Mouse (Mus musculus): Measurements from ENCODE around the gene Mertk. TPM values are rescaled to one million over a fixed set of nuclear protein-coding genes. Genes with fewer than 3 reads are reported as not detected.

The Mertk gene
- polyA plus RNA-seq, 1 experiment from 2014 or later: 4.9 TPM

- H3K4me3 ChIP-seq (ENCODE audit: control insufficient read depth in 1 of 2, insufficient read depth in 1 of 2, low read depth in 1 of 2, low read length in 2 of 2): no peak overlapping the region
- ATAC-seq (ENCODE audit: insufficient number of reproducible peaks, insufficient read depth, low FRiP score, low read depth): no peak
- no peaks in the 10 kb centered on the region for H3K9me3 ChIP-seq (ENCODE audit: control insufficient read depth, low read length)
- no peak overlapping the region for H3K27ac ChIP-seq (replicated peaks in 1 of 2; ENCODE audit: control insufficient read depth in 1 of 2, insufficient read depth in 1 of 2, low read depth in 2 of 2, low read length in 2 of 2)
- no peaks in the 10 kb centered on the region for H3K4me1 ChIP-seq (ENCODE audit: control insufficient read depth in 2 of 2, insufficient read depth in 2 of 2, low read length in 2 of 2)
- whole genome bisulfite sequencing: 87% methylated on average over 7 of the region's 7 CpGs
- no peak overlapping the region for H3K9ac ChIP-seq (ENCODE audit: low read length)
- H3K36me3 ChIP-seq (ENCODE audit: control insufficient read depth, insufficient read depth, low read length): peaks cover 22% of the 10 kb centered on the region
- no peaks in the 10 kb centered on the region for H3K27me3 ChIP-seq (ENCODE audit: control insufficient read depth, insufficient read depth, low read length)
- H3K4me2 ChIP-seq (ENCODE audit: low read length): no peak overlapping the region
Observed at GRCm38 (mm10) chr2:128784814-128785213, 86.1 kb downstream of the Mertk start.

GRCm38 (mm10) chr2:128786341-128786740 is 87.6 kb downstream of the Mertk start:
- Histone ChIP-seq H3K36me3 (ENCODE audit: control insufficient read depth, insufficient read depth, low read length) (peaks cover 17% of the 10 kb centered on the region), H3K4me1 (ENCODE audit: control insufficient read depth in 2 of 2, insufficient read depth in 2 of 2, low read length in 2 of 2) (peaks cover 5 to 13% of the 10 kb centered on the region in 2 experiments), H3K4me3 (ENCODE audit: control insufficient read depth in 1 of 2, insufficient read depth in 1 of 2, low read depth in 1 of 2, low read length in 2 of 2) (no peak overlapping the region), H3K27ac (replicated peaks in 1 of 2; ENCODE audit: control insufficient read depth in 1 of 2, insufficient read depth in 1 of 2, low read depth in 2 of 2, low read length in 2 of 2) (no peak overlapping the region), H3K9ac (ENCODE audit: low read length) (no peak overlapping the region), H3K4me2 (ENCODE audit: low read length) (no peak overlapping the region), H3K27me3 (ENCODE audit: control insufficient read depth, insufficient read depth, low read length) (no peaks in the 10 kb centered on the region), H3K9me3 (ENCODE audit: control insufficient read depth, low read length) (no peaks in the 10 kb centered on the region)
- no peak for ATAC-seq (ENCODE audit: insufficient number of reproducible peaks, insufficient read depth, low FRiP score, low read depth)
- 64% methylated on average over 5 of the region's 5 CpGs for WGBS

- Histone ChIP-seq H3K9ac (ENCODE audit: low read length) (no peak overlapping the region), H3K4me1 (ENCODE audit: control insufficient read depth in 2 of 2, insufficient read depth in 2 of 2, low read length in 2 of 2) (peaks cover 5 to 13% of the 10 kb centered on the region in 2 experiments), H3K4me3 (ENCODE audit: control insufficient read depth in 1 of 2, insufficient read depth in 1 of 2, low read depth in 1 of 2, low read length in 2 of 2) (no peak overlapping the region), H3K4me2 (ENCODE audit: low read length) (no peak overlapping the region), H3K9me3 (ENCODE audit: control insufficient read depth, low read length) (no peaks in the 10 kb centered on the region), H3K36me3 (ENCODE audit: control insufficient read depth, insufficient read depth, low read length) (peaks cover 17% of the 10 kb centered on the region), H3K27me3 (ENCODE audit: control insufficient read depth, insufficient read depth, low read length) (no peaks in the 10 kb centered on the region), H3K27ac (replicated peaks in 1 of 2; ENCODE audit: control insufficient read depth in 1 of 2, insufficient read depth in 1 of 2, low read depth in 2 of 2, low read length in 2 of 2) (no peak overlapping the region)
- no peak for ATAC-seq (ENCODE audit: insufficient number of reproducible peaks, insufficient read depth, low FRiP score, low read depth)
- WGBS: 61% methylated on average over 1 of the region's 1 CpGs
Observed at GRCm38 (mm10) chr2:128786795-128787194, 88.0 kb downstream of the Mertk start.

GRCm38 (mm10) chr2:128787805-128788204 is 89.0 kb downstream of the Mertk start:
- H3K9me3 ChIP-seq (ENCODE audit: control insufficient read depth, low read length): no peaks in the 10 kb centered on the region
- 85% methylated on average over 3 of the region's 3 CpGs for WGBS
- peaks cover 5 to 13% of the 10 kb centered on the region in 2 experiments for H3K4me1 ChIP-seq (ENCODE audit: control insufficient read depth in 2 of 2, insufficient read depth in 2 of 2, low read length in 2 of 2)
- no peak overlapping the region for H3K4me3 ChIP-seq (ENCODE audit: control insufficient read depth in 1 of 2, insufficient read depth in 1 of 2, low read depth in 1 of 2, low read length in 2 of 2)
- H3K27ac ChIP-seq (replicated peaks in 1 of 2; ENCODE audit: control insufficient read depth in 1 of 2, insufficient read depth in 1 of 2, low read depth in 2 of 2, low read length in 2 of 2): no peak overlapping the region
- no peak for ATAC-seq (ENCODE audit: insufficient number of reproducible peaks, insufficient read depth, low FRiP score, low read depth)
- no peaks in the 10 kb centered on the region for H3K27me3 ChIP-seq (ENCODE audit: control insufficient read depth, insufficient read depth, low read length)
- H3K4me2 ChIP-seq (ENCODE audit: low read length): no peak overlapping the region
- peaks cover 17% of the 10 kb centered on the region for H3K36me3 ChIP-seq (ENCODE audit: control insufficient read depth, insufficient read depth, low read length)
- H3K9ac ChIP-seq (ENCODE audit: low read length): no peak overlapping the region

- Histone ChIP-seq H3K9ac (ENCODE audit: low read length) (no peak overlapping the region), H3K36me3 (ENCODE audit: control insufficient read depth, insufficient read depth, low read length) (peaks cover 30% of the 10 kb centered on the region), H3K27ac (replicated peaks in 1 of 2; ENCODE audit: control insufficient read depth in 1 of 2, insufficient read depth in 1 of 2, low read depth in 2 of 2, low read length in 2 of 2) (no peak overlapping the region), H3K27me3 (ENCODE audit: control insufficient read depth, insufficient read depth, low read length) (no peaks in the 10 kb centered on the region), H3K4me3 (ENCODE audit: control insufficient read depth in 1 of 2, insufficient read depth in 1 of 2, low read depth in 1 of 2, low read length in 2 of 2) (no peak overlapping the region), H3K4me1 (ENCODE audit: control insufficient read depth in 2 of 2, insufficient read depth in 2 of 2, low read length in 2 of 2) (peaks cover 5 to 13% of the 10 kb centered on the region in 2 experiments), H3K9me3 (ENCODE audit: control insufficient read depth, low read length) (no peaks in the 10 kb centered on the region), H3K4me2 (ENCODE audit: low read length) (no peak overlapping the region)
- ATAC-seq (ENCODE audit: insufficient number of reproducible peaks, insufficient read depth, low FRiP score, low read depth): no peak
- WGBS: 50% methylated on average over 11 of the region's 11 CpGs
Observed at GRCm38 (mm10) chr2:128790875-128791614, 92.3 kb downstream of the Mertk start.

- WGBS: 84% methylated on average over 6 of the region's 6 CpGs
- ATAC-seq (ENCODE audit: insufficient number of reproducible peaks, insufficient read depth, low FRiP score, low read depth): no peak
- no peak overlapping the region for H3K4me3 ChIP-seq (ENCODE audit: control insufficient read depth in 1 of 2, insufficient read depth in 1 of 2, low read depth in 1 of 2, low read length in 2 of 2)
- no peaks in the 10 kb centered on the region for H3K27me3 ChIP-seq (ENCODE audit: control insufficient read depth, insufficient read depth, low read length)
- H3K36me3 ChIP-seq (ENCODE audit: control insufficient read depth, insufficient read depth, low read length): peaks cover 26% of the 10 kb centered on the region
- H3K4me2 ChIP-seq (ENCODE audit: low read length): no peak overlapping the region
- H3K9me3 ChIP-seq (ENCODE audit: control insufficient read depth, low read length): no peaks in the 10 kb centered on the region
- H3K9ac ChIP-seq (ENCODE audit: low read length): no peak overlapping the region
- H3K27ac ChIP-seq (replicated peaks in 1 of 2; ENCODE audit: control insufficient read depth in 1 of 2, insufficient read depth in 1 of 2, low read depth in 2 of 2, low read length in 2 of 2): no peak overlapping the region
- peaks cover 5 to 13% of the 10 kb centered on the region in 2 experiments for H3K4me1 ChIP-seq (ENCODE audit: control insufficient read depth in 2 of 2, insufficient read depth in 2 of 2, low read length in 2 of 2)
Observed at GRCm38 (mm10) chr2:128793958-128794357, 95.2 kb downstream of the Mertk start.

- no peak for ATAC-seq (ENCODE audit: insufficient number of reproducible peaks, insufficient read depth, low FRiP score, low read depth)
- WGBS: 61% methylated on average over 6 of the region's 6 CpGs
- no peaks in the 10 kb centered on the region for H3K4me1 ChIP-seq (ENCODE audit: control insufficient read depth in 2 of 2, insufficient read depth in 2 of 2, low read length in 2 of 2)
- peaks cover 37% of the 10 kb centered on the region for H3K36me3 ChIP-seq (ENCODE audit: control insufficient read depth, insufficient read depth, low read length)
- no peak overlapping the region for H3K27ac ChIP-seq (replicated peaks in 1 of 2; ENCODE audit: control insufficient read depth in 1 of 2, insufficient read depth in 1 of 2, low read depth in 2 of 2, low read length in 2 of 2)
- H3K4me3 ChIP-seq (ENCODE audit: control insufficient read depth in 1 of 2, insufficient read depth in 1 of 2, low read depth in 1 of 2, low read length in 2 of 2): no peak overlapping the region
- no peaks in the 10 kb centered on the region for H3K9me3 ChIP-seq (ENCODE audit: control insufficient read depth, low read length)
- H3K27me3 ChIP-seq (ENCODE audit: control insufficient read depth, insufficient read depth, low read length): no peaks in the 10 kb centered on the region
- no peak overlapping the region for H3K4me2 ChIP-seq (ENCODE audit: low read length)
- no peak overlapping the region for H3K9ac ChIP-seq (ENCODE audit: low read length)
Observed at GRCm38 (mm10) chr2:128796463-128796862, 97.7 kb downstream of the Mertk start.

- Histone ChIP-seq H3K4me2 (ENCODE audit: low read length) (no peak overlapping the region), H3K4me3 (ENCODE audit: control insufficient read depth in 1 of 2, insufficient read depth in 1 of 2, low read depth in 1 of 2, low read length in 2 of 2) (no peak overlapping the region), H3K9ac (ENCODE audit: low read length) (no peak overlapping the region), H3K4me1 (ENCODE audit: control insufficient read depth in 2 of 2, insufficient read depth in 2 of 2, low read length in 2 of 2) (no peaks in the 10 kb centered on the region), H3K27me3 (ENCODE audit: control insufficient read depth, insufficient read depth, low read length) (no peaks in the 10 kb centered on the region), H3K36me3 (ENCODE audit: control insufficient read depth, insufficient read depth, low read length) (peaks cover 26% of the 10 kb centered on the region), H3K27ac (replicated peaks in 1 of 2; ENCODE audit: control insufficient read depth in 1 of 2, insufficient read depth in 1 of 2, low read depth in 2 of 2, low read length in 2 of 2) (no peak overlapping the region), H3K9me3 (ENCODE audit: control insufficient read depth, low read length) (no peaks in the 10 kb centered on the region)
- 89% methylated on average over 4 of the region's 4 CpGs for WGBS
- ATAC-seq (ENCODE audit: insufficient number of reproducible peaks, insufficient read depth, low FRiP score, low read depth): no peak
Observed at GRCm38 (mm10) chr2:128803441-128803840, 104.7 kb downstream of the Mertk start.

Data from heart, embryonic 14.5 days (tissue).